Mouse (Mus musculus): ENCODE measurements at regions not wholly inside any gene's neighbourhood (a gene's known extent, or its start where the extent isn't known, plus 50 kb on each side); places are given as distances from the start of the nearest gene placed in this dataset.

DNA sequence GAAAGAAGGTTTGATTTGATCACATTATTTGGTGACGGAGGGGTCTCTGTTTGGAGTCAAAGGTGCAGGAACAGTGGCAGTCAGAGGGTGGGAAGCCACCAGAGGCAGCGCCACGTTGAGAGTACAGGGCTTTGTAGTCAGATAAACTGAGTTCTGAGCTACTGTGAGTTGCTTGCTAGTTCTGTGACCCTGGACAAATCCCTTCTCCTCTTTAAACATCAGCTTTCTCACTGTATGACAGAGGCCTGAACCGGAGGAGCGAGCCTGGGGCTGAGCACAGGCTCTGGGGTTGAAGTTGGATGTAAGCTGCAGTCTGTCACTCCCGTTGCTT, 250.1 kb downstream of the 3100002H09Rik start:
- no peak for TF ChIP-seq E2F4 (IDR thresholded peaks at IDR 0.05; ENCODE audit: borderline replicate concordance, low read depth, low read length)
- TF ChIP-seq POLR2AphosphoS2 (IDR thresholded peaks at IDR 0.05; ENCODE audit: low read length), result no peak
- no peak for TF ChIP-seq ZMIZ1 (IDR thresholded peaks at IDR 0.05; ENCODE audit: low read depth, low read length)
- no peak for TF ChIP-seq CTCF (IDR thresholded peaks at IDR 0.05 in 2 of 3, conservative IDR thresholded peaks at IDR 0.05 in 1 of 3; ENCODE audit: control insufficient read depth in 1 of 3, insufficient read depth in 1 of 3, low read depth in 2 of 3, low read length in 3 of 3, poor library complexity in 1 of 3, severe bottlenecking in 1 of 3)
- TF ChIP-seq EP300 (IDR thresholded peaks at IDR 0.05; ENCODE audit: low read depth in 1 of 2, low read length in 2 of 2), result no peak
